8 mouse cellular contexts compared by ENCODE assay signal in the genomic region with DNA sequence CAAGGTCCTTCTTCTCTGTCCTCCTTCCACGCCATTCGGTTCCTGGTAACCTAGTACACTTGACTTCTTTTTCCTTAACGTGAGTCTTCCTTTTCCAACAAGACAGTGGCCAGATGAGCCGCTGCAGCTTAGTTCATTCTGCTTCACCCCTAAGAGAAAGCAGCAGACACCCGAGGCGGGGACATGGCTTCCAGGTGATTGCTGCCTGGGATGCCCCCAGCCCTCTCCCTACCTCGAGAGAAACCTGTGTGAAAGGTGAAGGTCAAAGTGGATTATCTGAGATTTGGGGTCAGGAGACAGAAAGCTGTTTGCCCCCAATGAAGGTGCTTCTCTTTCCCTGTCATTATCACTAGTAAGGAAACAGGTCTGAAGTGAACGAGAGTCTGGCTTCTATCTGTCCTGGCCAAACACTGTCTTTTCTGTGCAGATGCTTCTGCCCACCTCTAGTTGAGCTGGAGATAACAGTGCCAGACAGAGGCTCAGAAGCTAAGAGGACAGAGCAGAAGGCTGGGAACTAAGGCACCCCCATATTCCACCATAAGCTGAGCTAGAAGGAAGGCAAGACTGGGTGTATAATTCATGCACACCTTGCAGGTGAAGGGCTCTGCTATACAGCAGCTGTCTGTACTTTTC. TPM values are rescaled to one million over a fixed set of nuclear protein-coding genes. Genes with fewer than 3 reads are reported as not detected.
DNase-seq lines count a peak whose midpoint lies in the region; ATAC-seq and TF ChIP-seq lines count a peak whose summit lies in the region.

No protein-coding gene starts in this region.

- no peaks in the 10 kb centered on the region for H3K9me3 ChIP-seq in kidney, postnatal 0 days (replicated peaks; ENCODE audit: low read length)
- no peaks in the 10 kb centered on the region for H3K9me3 ChIP-seq in forebrain, embryonic 11.5 days (ENCODE audit: control insufficient read depth, low read length)
- H3K9me3 ChIP-seq in intestine, postnatal 0 days (ENCODE audit: control insufficient read depth), result no peaks in the 10 kb centered on the region
- no peaks in the 10 kb centered on the region for H3K9me3 ChIP-seq in midbrain, postnatal 0 days (ENCODE audit: low read length)

- no peak for TF ChIP-seq POLR2A in kidney, adult 2 months (IDR thresholded peaks at IDR 0.05; ENCODE audit: low read depth, low read length)

- H3K27me3 ChIP-seq in kidney, postnatal 0 days (ENCODE audit: insufficient read depth, low read length), result no peaks in the 10 kb centered on the region
- H3K27me3 ChIP-seq in kidney, adult 2 months (replicated peaks; ENCODE audit: control insufficient read depth, insufficient read depth, low read length), result no peaks in the 10 kb centered on the region
- peaks cover 2% of the 10 kb centered on the region; the same call in 1 of the 2 replicates for H3K27me3 ChIP-seq in forebrain, embryonic 11.5 days (ENCODE audit: control insufficient read depth, insufficient read depth, low read length)
- H3K27me3 ChIP-seq in intestine, postnatal 0 days (replicated peaks; ENCODE audit: control insufficient read depth, insufficient read depth, low read length), result no peaks in the 10 kb centered on the region
- H3K27me3 ChIP-seq in midbrain, postnatal 0 days (ENCODE audit: insufficient read depth, low read length), result no peaks in the 10 kb centered on the region

- no peak for TF ChIP-seq CTCF in kidney, postnatal 0 days (IDR thresholded peaks at IDR 0.05; ENCODE audit: low read depth)
- TF ChIP-seq CTCF in kidney, adult 2 months (conservative IDR thresholded peaks at IDR 0.05; ENCODE audit: insufficient read depth, insufficient read length, low read depth, low read length), result no peak
- TF ChIP-seq CTCF in intestine, postnatal 0 days (IDR thresholded peaks at IDR 0.05; ENCODE audit: low read depth), result no peak
- no peak for TF ChIP-seq CTCF in midbrain, postnatal 0 days (IDR thresholded peaks at IDR 0.05)

- H3K4me3 ChIP-seq in kidney, postnatal 0 days (replicated peaks; ENCODE audit: low read depth, low read length), result peak overlapping the region; percentile 15; the same call in 1 of the 2 replicates
- no peak overlapping the region for H3K4me3 ChIP-seq in kidney, adult 2 months (ENCODE audit: insufficient read depth, low read depth, low read length)
- peak overlapping the region; percentile 19 for H3K4me3 ChIP-seq in forebrain, embryonic 11.5 days (ENCODE audit: low read depth, low read length)
- no peak overlapping the region for H3K4me3 ChIP-seq in intestine, postnatal 0 days (ENCODE audit: low read depth, low read length)
- peak overlapping the region; percentile 30; the same call in 1 of the 2 replicates for H3K4me3 ChIP-seq in midbrain, postnatal 0 days (ENCODE audit: low read depth, low read length)

- DNase-seq in kidney, postnatal 0 days (ENCODE audit: low spot score), result no peak
- DNase-seq in kidney, adult 2 months, result no peak
- DNase-seq in forebrain, embryonic 11.5 days (ENCODE audit: low spot score), result no peak
- no peak for DNase-seq in midbrain, postnatal 0 days (ENCODE audit: low spot score)
- no peak for DNase-seq in layer of hippocampus, postnatal 14 days (ENCODE audit: low spot score in 2 of 2)
- no peak for DNase-seq in urinary bladder, postnatal 14 days (ENCODE audit: low spot score)
- DNase-seq in adrenal gland, adult 2 months, result no peak

- ATAC-seq in kidney, postnatal 0 days (replicated peaks; ENCODE audit: low FRiP score, low read depth), result no peak
- no peak for ATAC-seq in forebrain, embryonic 11.5 days (replicated peaks; ENCODE audit: low FRiP score)
- no peak for ATAC-seq in intestine, postnatal 0 days
- no peak for ATAC-seq in midbrain, postnatal 0 days (ENCODE audit: low FRiP score)

- peaks cover 16% of the 10 kb centered on the region for H3K36me3 ChIP-seq in kidney, postnatal 0 days (ENCODE audit: insufficient read depth, low read length)
- no peaks in the 10 kb centered on the region for H3K36me3 ChIP-seq in kidney, adult 2 months (ENCODE audit: control insufficient read depth, insufficient read depth, low read length)
- no peaks in the 10 kb centered on the region for H3K36me3 ChIP-seq in forebrain, embryonic 11.5 days (ENCODE audit: control insufficient read depth, insufficient read depth, low read length)
- H3K36me3 ChIP-seq in intestine, postnatal 0 days (ENCODE audit: control insufficient read depth, insufficient read depth), result peaks cover 13% of the 10 kb centered on the region
- peaks cover 33% of the 10 kb centered on the region for H3K36me3 ChIP-seq in midbrain, postnatal 0 days (ENCODE audit: insufficient read depth, low read length)

- H3K4me1 ChIP-seq in kidney, postnatal 0 days (replicated peaks; ENCODE audit: insufficient read depth, low read length), result no peaks in the 10 kb centered on the region
- no peaks in the 10 kb centered on the region; the same call in 1 of the 2 replicates for H3K4me1 ChIP-seq in kidney, adult 2 months (ENCODE audit: control insufficient read depth, insufficient read depth, low read length)
- 0 out of 2 replicates have a peak, but pooled peaks cover 2% of the 10 kb centered on the region for H3K4me1 ChIP-seq in forebrain, embryonic 11.5 days (replicated peaks; ENCODE audit: control insufficient read depth, insufficient read depth, low read length)
- H3K4me1 ChIP-seq in intestine, postnatal 0 days (replicated peaks; ENCODE audit: control insufficient read depth, insufficient read depth, low read length), result peaks cover 3% of the 10 kb centered on the region; the same call in 1 of the 2 replicates
- H3K4me1 ChIP-seq in midbrain, postnatal 0 days (ENCODE audit: insufficient read depth, low read length), result 0 out of 2 replicates have a peak, but pooled peaks cover 7% of the 10 kb centered on the region

- WGBS in kidney, postnatal 0 days, result 40% methylated on average over 8 of the region's 8 CpGs
- WGBS in kidney, adult 2 months, result 43% methylated on average over 8 of the region's 8 CpGs
- 44% methylated on average over 8 of the region's 8 CpGs for WGBS in forebrain, embryonic 11.5 days
- 38% methylated on average over 8 of the region's 8 CpGs for WGBS in intestine, postnatal 0 days
- 44% methylated on average over 8 of the region's 8 CpGs for WGBS in midbrain, postnatal 0 days

- peak overlapping the region; percentile 46 for H3K4me2 ChIP-seq in kidney, postnatal 0 days (ENCODE audit: low read length)
- peak overlapping the region; percentile 44; the same call in 1 of the 2 replicates for H3K4me2 ChIP-seq in forebrain, embryonic 11.5 days (ENCODE audit: low read depth, low read length, severe bottlenecking)
- peak overlapping the region; percentile 61 for H3K4me2 ChIP-seq in intestine, postnatal 0 days (replicated peaks; ENCODE audit: low read depth)
- peak overlapping the region; percentile 55 for H3K4me2 ChIP-seq in midbrain, postnatal 0 days (ENCODE audit: low read depth, low read length, poor library complexity, severe bottlenecking)

- no peak overlapping the region for H3K9ac ChIP-seq in kidney, postnatal 0 days (ENCODE audit: low read depth, low read length)
- H3K9ac ChIP-seq in forebrain, embryonic 11.5 days (ENCODE audit: low read length), result no peak overlapping the region; the same call in 1 of the 2 replicates
- H3K9ac ChIP-seq in intestine, postnatal 0 days (ENCODE audit: low read depth, low read length), result no peak overlapping the region
- H3K9ac ChIP-seq in midbrain, postnatal 0 days (replicated peaks; ENCODE audit: low read length, poor library complexity, severe bottlenecking), result no peak overlapping the region

- H3K27ac ChIP-seq in kidney, postnatal 0 days, result no peak overlapping the region
- no peak overlapping the region for H3K27ac ChIP-seq in kidney, adult 2 months (ENCODE audit: insufficient read depth, low read depth, low read length)
- no peak overlapping the region for H3K27ac ChIP-seq in forebrain, embryonic 11.5 days (ENCODE audit: low read depth, low read length)
- H3K27ac ChIP-seq in intestine, postnatal 0 days (ENCODE audit: low read depth, low read length), result no peak overlapping the region
- H3K27ac ChIP-seq in midbrain, postnatal 0 days (ENCODE audit: low read depth, low read length), result 0 out of 2 replicates have a peak overlapping the region, but pooled peaks have one; percentile 18

RNA-seq across cellular contexts. Expression of gene Impdh1, which starts 16.8 kb away (rescaled TPM):
- 26.3 and 28.0 TPM in 2 replicates for polyA plus RNA-seq in kidney, postnatal 0 days (2015; fragmentation: Nextera tagmentation; extraction: Ambion mirVana)
- polyA plus RNA-seq in kidney, adult 2 months (2012; rRNA removed), result 16.8 and 17.7 TPM in 2 replicates
- polyA plus RNA-seq in forebrain, embryonic 11.5 days (2014; fragmentation: Nextera tagmentation; extraction: Ambion mirVana), result 38.3 and 40.0 TPM in 2 replicates
- 10.6 and 11.7 TPM in 2 replicates for polyA plus RNA-seq in intestine, postnatal 0 days (2015; fragmentation: Nextera tagmentation; extraction: Ambion mirVana)
- 35.6 and 37.5 TPM in 2 replicates for total RNA-seq in midbrain, postnatal 0 days (2014; rRNA removed)
- 60.6 and 62.1 TPM in 2 replicates for polyA plus RNA-seq in midbrain, postnatal 0 days (2015; fragmentation: Nextera tagmentation; extraction: Ambion mirVana)
- 10 to 100 TPM; 59.5 to 62.0 TPM for total RNA-seq in layer of hippocampus, postnatal 14 days (2021)
- 10 to 100 TPM; 58.3 to 86.4 TPM for total RNA-seq in adrenal gland, adult 2 months (2021)
- polyA plus RNA-seq in adrenal gland, adult 2 months (2012; rRNA removed), result 94.4 and 102 TPM in 2 replicates

RNA-seq across cellular contexts. Expression of gene Prrt4, which starts 20.0 kb away (rescaled TPM):
- 0.50 and 0.76 TPM in 2 replicates for polyA plus RNA-seq in kidney, postnatal 0 days (2015; fragmentation: Nextera tagmentation; extraction: Ambion mirVana)
- 0.20 and 0.24 TPM in 2 replicates for polyA plus RNA-seq in kidney, adult 2 months (2012; rRNA removed)
- polyA plus RNA-seq in forebrain, embryonic 11.5 days (2014; fragmentation: Nextera tagmentation; extraction: Ambion mirVana), result 0.67 and 0.95 TPM in 2 replicates
- polyA plus RNA-seq in intestine, postnatal 0 days (2015; fragmentation: Nextera tagmentation; extraction: Ambion mirVana), result 0.23 and 0.29 TPM in 2 replicates
- total RNA-seq in midbrain, postnatal 0 days (2014; rRNA removed), result 31.9 and 40.2 TPM in 2 replicates
- polyA plus RNA-seq in midbrain, postnatal 0 days (2015; fragmentation: Nextera tagmentation; extraction: Ambion mirVana), result 15.4 and 16.6 TPM in 2 replicates
- total RNA-seq in layer of hippocampus, postnatal 14 days (2021), result 1 to 10 TPM; 4.8 TPM
- 1 to 10 TPM; 2.2 to 5.0 TPM for total RNA-seq in adrenal gland, adult 2 months (2021)
- polyA plus RNA-seq in adrenal gland, adult 2 months (2012; rRNA removed), result 6.1 and 8.8 TPM in 2 replicates

RNA-seq across cellular contexts. Expression of gene Rbm28, which starts 34.5 kb away (rescaled TPM):
- 26.6 and 30.9 TPM in 2 replicates for polyA plus RNA-seq in kidney, postnatal 0 days (2015; fragmentation: Nextera tagmentation; extraction: Ambion mirVana)
- 4.9 and 6.1 TPM in 2 replicates for polyA plus RNA-seq in kidney, adult 2 months (2012; rRNA removed)
- polyA plus RNA-seq in forebrain, embryonic 11.5 days (2014; fragmentation: Nextera tagmentation; extraction: Ambion mirVana), result 73.3 and 74.8 TPM in 2 replicates
- 9.8 and 12.2 TPM in 2 replicates for polyA plus RNA-seq in intestine, postnatal 0 days (2015; fragmentation: Nextera tagmentation; extraction: Ambion mirVana)
- total RNA-seq in midbrain, postnatal 0 days (2014; rRNA removed), result 17.8 and 25.2 TPM in 2 replicates
- 18.8 and 20.9 TPM in 2 replicates for polyA plus RNA-seq in midbrain, postnatal 0 days (2015; fragmentation: Nextera tagmentation; extraction: Ambion mirVana)
- total RNA-seq in layer of hippocampus, postnatal 14 days (2021), result 10 to 100 TPM; 36.1 to 36.3 TPM
- total RNA-seq in adrenal gland, adult 2 months (2021), result 10 to 100 TPM; 25.9 to 33.6 TPM
- 2.3 and 2.4 TPM in 2 replicates for polyA plus RNA-seq in adrenal gland, adult 2 months (2012; rRNA removed)

Comparison
In these comparisons a context has a peak if more than half of its experiments do, and no peak if none do; other contexts are left out.
1. H3K4me3 ChIP-seq: peak in kidney, postnatal 0 days (single experiment), forebrain, embryonic 11.5 days (single experiment) and midbrain, postnatal 0 days (single experiment); none in kidney, adult 2 months (single experiment) and intestine, postnatal 0 days (single experiment).
2. Peak in every context shown above with its lines, with median percentiles within 50 percentile points of each other: H3K4me2 ChIP-seq.